Mouse (Mus musculus): ENCODE results near the gene Evl. TPM values are rescaled to one million over a fixed set of nuclear protein-coding genes. Genes with fewer than 3 reads are reported as not detected.

The Evl gene
- polyA plus RNA-seq (2012; rRNA removed), result 227 and 228 TPM in 2 replicates

GRCm38 (mm10) chr12:108554120-108554841 is at the start of gene Evl:
Gene Evl, plus strand, starts transcription at chr12:108554720.

DNA sequence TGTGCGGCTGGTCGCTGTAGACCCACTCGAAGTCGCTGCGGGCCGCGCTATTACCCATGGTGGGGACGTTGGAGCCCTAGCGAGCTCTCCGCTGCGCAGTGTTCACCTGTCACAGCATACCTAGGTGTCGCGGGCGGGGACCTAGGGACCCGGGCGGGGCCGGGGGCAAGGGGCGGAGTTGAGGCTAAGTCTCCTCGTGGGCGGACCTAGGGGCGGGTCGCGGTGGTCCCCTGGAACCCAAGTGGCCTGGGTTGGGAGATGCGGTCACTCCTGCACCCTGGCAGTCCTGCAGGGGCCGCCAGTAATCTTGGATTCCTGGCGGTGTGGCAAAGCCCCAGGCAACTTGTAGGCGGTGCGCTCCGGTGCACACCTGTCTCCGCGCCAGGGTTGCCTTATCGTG is 147.7 kb downstream of the Evl start, which contains the start of gene Degs2:
Gene Degs2, minus strand, starts transcription at position 131 of the 400 bp plus-strand sequence.

Other genes starting within 250 kb of the Evl start
- gene Hhipl1, start 248.4 kb upstream of the Evl start, polyA plus RNA-seq (2012; rRNA removed), result 3.4 and 6.5 TPM in 2 replicates
- 27.6 and 33.0 TPM in 2 replicates for gene Cyp46a1, start 220.3 kb upstream of the Evl start, polyA plus RNA-seq (2012; rRNA removed)
- 48.9 and 52.6 TPM in 2 replicates for gene Eml1, start 183.8 kb upstream of the Evl start, polyA plus RNA-seq (2012; rRNA removed)
- gene Degs2, start 147.6 kb downstream of the Evl start, polyA plus RNA-seq (2012; rRNA removed), result 0.04 and 0.15 TPM in 2 replicates
- gene Yy1, start 238.3 kb downstream of the Evl start, polyA plus RNA-seq (2012; rRNA removed), result 39.0 and 40.4 TPM in 2 replicates

All from central nervous system, embryonic 11.5 days (tissue).